Mouse (Mus musculus): ENCODE data around the gene Gm26566. TPM values are rescaled to one million over a fixed set of nuclear protein-coding genes. Genes with fewer than 3 reads are reported as not detected.

Gene Gm26566
- 1 to 10 TPM in 2 of 4 experiments, under 1 TPM in 2; 0.61 to 1.8 (median 0.93) TPM for total RNA-seq (2022)

GRCm38 (mm10) chr4:88721791-88722721 is at the start of gene Gm26566, which contains the start of gene Klhl9:
Gene Gm26566 (plus strand): TSS chr4:88721805.
Gene Klhl9 (minus strand): TSS chr4:88722465.
- DNase-seq (ENCODE audit: low spot score in 2 of 2): peak; percentile 67 to 78

- no peak for DNase-seq (ENCODE audit: low spot score in 2 of 2)
Measured at GRCm38 (mm10) chr4:88676824-88677223, 44.8 kb upstream of the Gm26566 start, which contains the start of gene Ifna16. Gene Ifna16 (minus strand): TSS chr4:88676924.

GRCm38 (mm10) chr4:88680362-88680761 is 41.2 kb upstream of the Gm26566 start:
- DNase-seq (ENCODE audit: low spot score in 2 of 2): no peak

- DNase-seq (ENCODE audit: low spot score in 2 of 2): no peak
Measured at GRCm38 (mm10) chr4:88681353-88681752, 40.3 kb upstream of the Gm26566 start.

- DNase-seq (ENCODE audit: low spot score in 2 of 2): no peak
Measured at GRCm38 (mm10) chr4:88683812-88684211, 37.8 kb upstream of the Gm26566 start, which contains the start of gene Ifna2. Gene Ifna2 (minus strand): TSS chr4:88683912.

- no peak for DNase-seq (ENCODE audit: low spot score in 2 of 2)
Measured at GRCm38 (mm10) chr4:88691259-88691658, 30.3 kb upstream of the Gm26566 start, which contains the start of gene Ifnab. Gene Ifnab (minus strand): TSS chr4:88691359.

GRCm38 (mm10) chr4:88692537-88692936 is 29.1 kb upstream of the Gm26566 start:
- no peak for DNase-seq (ENCODE audit: low spot score in 2 of 2)

GRCm38 (mm10) chr4:88693392-88693791 is 28.2 kb upstream of the Gm26566 start:
- no peak for DNase-seq (ENCODE audit: low spot score in 2 of 2)

- peak in 1 of 2 experiments; percentile 12 for DNase-seq (ENCODE audit: low spot score in 2 of 2)
Measured at GRCm38 (mm10) chr4:88696237-88696884, 25.2 kb upstream of the Gm26566 start.

- DNase-seq (ENCODE audit: low spot score in 2 of 2): no peak
Measured at GRCm38 (mm10) chr4:88697108-88697507, 24.5 kb upstream of the Gm26566 start.

- DNase-seq (ENCODE audit: low spot score in 2 of 2): no peak
Measured at GRCm38 (mm10) chr4:88697753-88698152, 23.9 kb upstream of the Gm26566 start.

- no peak for DNase-seq (ENCODE audit: low spot score in 2 of 2)
Measured at GRCm38 (mm10) chr4:88698781-88699180, 22.8 kb upstream of the Gm26566 start.

- DNase-seq (ENCODE audit: low spot score in 2 of 2): no peak
Measured at GRCm38 (mm10) chr4:88699301-88699700, 22.3 kb upstream of the Gm26566 start.

- no peak for DNase-seq (ENCODE audit: low spot score in 2 of 2)
Measured at GRCm38 (mm10) chr4:88705924-88706323, 15.7 kb upstream of the Gm26566 start.

- DNase-seq (ENCODE audit: low spot score in 2 of 2): no peak
Measured at GRCm38 (mm10) chr4:88707128-88707826, 14.3 kb upstream of the Gm26566 start.

GRCm38 (mm10) chr4:88714281-88714680 is 7.3 kb upstream of the Gm26566 start:
- DNase-seq (ENCODE audit: low spot score in 2 of 2): no peak

GRCm38 (mm10) chr4:88715059-88715458 is 6.5 kb upstream of the Gm26566 start:
- no peak for DNase-seq (ENCODE audit: low spot score in 2 of 2)

GRCm38 (mm10) chr4:88718715-88719114 is 2.9 kb upstream of the Gm26566 start:
- no peak for DNase-seq (ENCODE audit: low spot score in 2 of 2)

GRCm38 (mm10) chr4:88723497-88724090 is 2.0 kb downstream of the Gm26566 start:
- DNase-seq (ENCODE audit: low spot score in 2 of 2): no peak

- no peak for DNase-seq (ENCODE audit: low spot score in 2 of 2)
Measured at GRCm38 (mm10) chr4:88726727-88727126, 5.1 kb downstream of the Gm26566 start.

GRCm38 (mm10) chr4:88727324-88727723 is 5.7 kb downstream of the Gm26566 start:
- no peak for DNase-seq (ENCODE audit: low spot score in 2 of 2)
